Mouse (Mus musculus) bone marrow macrophage, adult 2 months (primary cell): ENCODE data around the gene Trabd. TPM values are rescaled to one million over a fixed set of nuclear protein-coding genes. Genes with fewer than 3 reads are reported as not detected.

Source experiments
- H3K27ac ChIP-seq: 2 replicates; pipeline ENCODE4 v1.5.1; 2012; ENCODE audit warnings: low read depth, low read length; ENCODE audit not compliant: insufficient read depth
- H3K4me1 ChIP-seq: 2 replicates; pipeline ENCODE4 v1.6.1; 2012; ENCODE audit warnings: low read length; ENCODE audit not compliant: control insufficient read depth, insufficient read depth
- H3K4me3 ChIP-seq: 2 replicates; pipeline ENCODE4 v1.5.1; 2012; ENCODE audit warnings: mild to moderate bottlenecking, low read length, moderate library complexity; ENCODE audit not compliant: insufficient read depth
- CTCF ChIP-seq: IDR thresholded peaks from 2 replicates; pipeline ENCODE4 v1.5.1; 2012; ENCODE audit warnings: low read depth, mild to moderate bottlenecking, low read length, moderate library complexity
- POLR2A ChIP-seq: IDR thresholded peaks from 2 replicates; pipeline ENCODE4 v1.6.1; 2012; ENCODE audit warnings: mild to moderate bottlenecking, low read depth, low read length, borderline replicate concordance
- polyA plus RNA-seq: library from polyadenylated mRNA; stranded (reverse); fragments of >200 nt; gene quantifications from 2 replicates; pipeline ENCODE4 v1.2.4, GENCODE M21; 2012; ENCODE audit not compliant: missing spikeins, insufficient read depth, insufficient read length

Gene Trabd
- polyA plus RNA-seq, result 27.8 and 33.0 TPM in 2 replicates

- H3K4me1 ChIP-seq, result peaks cover 30% of the 10 kb centered on the region
- TF ChIP-seq POLR2A (no peak), CTCF (no peak)
- peak within 1 kb of the TSS; percentile 98 for H3K4me3 ChIP-seq
- peak within 1 kb of the TSS; percentile 82 for H3K27ac ChIP-seq
Observed at GRCm38 (mm10) chr15:89074613-89075477, at the start of gene Trabd. Gene Trabd, plus strand, starts transcription at chr15:89075124.

DNA sequence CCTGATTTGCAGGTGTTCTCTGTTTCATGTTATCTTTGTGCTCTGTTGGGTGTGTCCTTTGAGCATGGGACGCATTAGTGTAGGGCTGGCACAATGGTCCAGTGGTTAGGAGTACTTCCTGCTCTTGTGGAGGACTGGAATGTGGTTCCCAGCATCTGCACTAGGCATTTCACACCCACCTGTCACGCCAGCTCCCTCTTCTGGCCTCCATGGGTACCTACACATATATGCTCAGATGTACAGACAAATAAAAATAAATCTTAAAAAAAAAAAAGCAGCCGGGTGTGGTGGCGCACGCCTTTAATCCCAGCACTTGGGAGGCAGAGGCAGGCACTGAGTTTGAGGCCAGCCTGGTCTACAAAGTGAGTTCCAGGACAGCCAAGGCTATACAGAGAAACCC is 30.5 kb upstream of the Trabd start:
- H3K27ac ChIP-seq, result no peak overlapping the region
- no peak overlapping the region for H3K4me3 ChIP-seq
- H3K4me1 ChIP-seq, result peaks cover 4% of the 10 kb centered on the region
- TF ChIP-seq POLR2A (no peak), CTCF (no peak)

DNA sequence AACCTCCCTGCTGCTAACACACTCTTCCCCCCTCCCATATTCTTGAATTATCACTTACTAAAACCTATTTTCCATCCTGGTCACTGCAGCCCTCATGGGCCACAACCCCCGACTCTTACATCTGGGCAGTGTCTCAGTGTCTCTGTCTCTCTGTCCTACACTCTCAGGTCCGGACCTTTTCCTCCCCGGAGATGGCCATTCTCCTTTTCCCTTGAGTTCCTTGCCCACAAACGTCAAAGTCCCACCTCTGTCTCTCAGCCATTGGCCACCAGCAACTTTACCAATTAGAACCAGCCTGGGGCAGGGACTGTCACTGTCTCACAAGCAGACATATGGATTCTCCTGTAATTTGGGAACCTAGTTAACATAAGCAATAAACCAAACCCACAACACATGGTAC is 28.6 kb upstream of the Trabd start:
- Histone ChIP-seq H3K4me3 (no peak overlapping the region), H3K27ac (no peak overlapping the region), H3K4me1 (peaks cover 4% of the 10 kb centered on the region)
- TF ChIP-seq POLR2A, result no peak
- no peak for TF ChIP-seq CTCF

DNA sequence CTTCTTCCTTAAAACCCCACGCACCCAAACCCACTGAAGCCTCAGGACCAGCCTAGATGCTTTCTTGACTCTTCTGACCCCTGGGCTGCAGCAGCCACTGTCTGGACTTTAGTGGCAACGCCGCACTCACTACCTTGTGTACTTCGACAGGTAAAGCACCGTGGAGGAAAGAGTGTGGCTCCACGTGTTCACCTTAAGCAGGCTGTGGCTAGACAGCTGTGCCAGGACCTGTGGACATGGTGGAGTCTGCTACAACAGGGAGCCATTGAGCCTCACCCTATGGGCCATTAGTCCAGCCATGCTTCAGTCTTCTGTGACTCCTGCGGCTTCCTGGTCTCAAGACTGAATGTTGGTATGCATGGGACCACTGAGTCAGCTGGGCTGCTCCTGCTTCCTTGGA is 20.3 kb upstream of the Trabd start:
- no peak overlapping the region for H3K4me3 ChIP-seq
- no peaks in the 10 kb centered on the region for H3K4me1 ChIP-seq
- H3K27ac ChIP-seq, result no peak overlapping the region
- TF ChIP-seq CTCF (no peak), POLR2A (no peak)

DNA sequence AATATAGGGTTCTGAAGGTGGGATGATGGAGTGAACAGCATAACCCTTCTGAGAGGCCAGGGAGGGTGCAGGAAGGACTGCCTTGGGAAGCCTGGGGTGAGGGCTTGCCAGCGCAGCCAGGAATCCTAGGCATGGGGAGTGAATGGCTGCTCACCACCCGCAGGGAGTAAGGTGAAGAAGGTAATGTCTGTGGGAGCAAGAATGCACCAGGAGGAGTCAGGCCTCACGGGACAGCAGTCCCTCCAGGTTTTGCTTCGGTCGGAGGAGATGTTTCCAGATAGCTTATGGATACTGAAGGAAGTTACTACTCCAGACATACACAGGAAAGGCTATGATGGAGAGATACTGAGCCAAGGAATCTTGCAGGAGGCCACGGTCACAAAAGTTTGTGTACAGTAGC is 16.2 kb upstream of the Trabd start:
- no peak overlapping the region for H3K4me3 ChIP-seq
- no peak overlapping the region for H3K27ac ChIP-seq
- no peak for TF ChIP-seq CTCF
- TF ChIP-seq POLR2A, result no peak
- H3K4me1 ChIP-seq, result no peaks in the 10 kb centered on the region

GRCm38 (mm10) chr15:89059161-89059931 is 15.6 kb upstream of the Trabd start, which contains the start of gene Panx2:
Gene Panx2, plus strand, starts transcription at chr15:89059734.
- no peak for TF ChIP-seq CTCF
- no peak for TF ChIP-seq POLR2A
- no peak within 1 kb of the TSS for H3K27ac ChIP-seq
- peak within 1 kb of the TSS; percentile 20 for H3K4me3 ChIP-seq
- no peaks in the 10 kb centered on the region for H3K4me1 ChIP-seq

DNA sequence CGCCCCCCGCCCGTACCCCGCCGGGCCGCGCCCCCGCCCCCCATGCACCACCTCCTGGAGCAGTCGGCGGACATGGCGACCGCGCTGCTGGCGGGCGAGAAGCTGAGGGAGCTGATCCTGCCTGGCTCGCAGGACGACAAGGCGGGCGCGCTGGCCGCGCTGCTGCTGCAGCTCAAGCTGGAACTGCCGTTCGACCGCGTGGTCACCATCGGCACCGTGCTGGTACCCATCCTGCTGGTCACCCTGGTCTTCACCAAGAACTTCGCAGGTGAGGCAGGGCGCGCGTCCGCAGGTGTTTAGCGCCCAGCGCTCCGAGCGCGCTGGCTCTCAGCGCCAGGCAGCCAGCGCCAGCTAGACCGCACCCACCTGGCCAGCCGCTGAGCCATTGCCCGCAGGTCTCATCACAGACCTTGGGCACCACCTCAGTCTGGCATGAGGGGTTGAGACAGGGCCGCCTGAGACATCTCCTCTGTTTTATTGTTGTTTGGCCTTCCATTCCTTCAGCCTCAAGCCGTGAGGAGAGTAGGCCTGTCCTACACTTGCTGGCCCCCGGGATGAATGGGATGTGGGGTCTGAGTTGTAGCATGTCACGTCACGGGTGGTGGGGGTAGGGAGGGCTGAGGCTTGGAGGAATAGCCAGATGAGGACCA is 14.8 kb upstream of the Trabd start:
- Histone ChIP-seq H3K4me1 (no peaks in the 10 kb centered on the region), H3K27ac (no peak overlapping the region), H3K4me3 (peak overlapping the region; percentile 20)
- TF ChIP-seq CTCF (no peak), POLR2A (no peak)

DNA sequence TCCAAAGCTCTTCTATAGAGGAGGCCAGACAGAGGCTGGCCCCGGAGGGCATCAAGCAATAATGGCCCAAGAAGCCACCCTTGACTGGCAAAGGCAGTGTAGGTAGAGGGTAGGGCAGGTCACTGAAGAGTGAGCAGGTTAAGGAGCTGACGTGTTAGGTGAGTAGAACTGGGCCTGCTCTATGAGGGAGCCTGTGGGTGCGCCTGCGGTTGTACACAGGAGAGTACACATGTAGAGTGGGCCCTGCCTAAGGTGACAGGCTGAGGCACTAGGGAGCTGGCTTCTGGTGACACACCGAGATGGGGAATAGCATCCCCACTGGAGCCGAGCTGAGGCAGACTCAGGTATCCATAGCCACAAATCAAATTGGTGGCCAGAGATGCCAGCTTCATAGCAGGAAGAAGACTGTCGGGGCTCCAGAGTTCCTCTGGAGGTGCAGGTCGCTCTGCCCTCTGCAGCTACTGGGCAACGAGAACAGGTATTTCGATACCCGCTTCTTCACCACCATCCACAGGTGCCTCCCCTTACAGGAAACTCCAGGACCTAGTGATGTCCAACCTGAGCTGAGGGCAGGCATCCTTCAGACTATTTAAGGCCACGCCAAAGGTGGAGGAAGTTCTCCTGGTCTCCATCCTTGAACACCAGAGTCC is 14.0 kb upstream of the Trabd start:
- no peak for TF ChIP-seq POLR2A
- no peak for TF ChIP-seq CTCF
- no peak overlapping the region for H3K4me3 ChIP-seq
- no peak overlapping the region for H3K27ac ChIP-seq
- H3K4me1 ChIP-seq, result no peaks in the 10 kb centered on the region

DNA sequence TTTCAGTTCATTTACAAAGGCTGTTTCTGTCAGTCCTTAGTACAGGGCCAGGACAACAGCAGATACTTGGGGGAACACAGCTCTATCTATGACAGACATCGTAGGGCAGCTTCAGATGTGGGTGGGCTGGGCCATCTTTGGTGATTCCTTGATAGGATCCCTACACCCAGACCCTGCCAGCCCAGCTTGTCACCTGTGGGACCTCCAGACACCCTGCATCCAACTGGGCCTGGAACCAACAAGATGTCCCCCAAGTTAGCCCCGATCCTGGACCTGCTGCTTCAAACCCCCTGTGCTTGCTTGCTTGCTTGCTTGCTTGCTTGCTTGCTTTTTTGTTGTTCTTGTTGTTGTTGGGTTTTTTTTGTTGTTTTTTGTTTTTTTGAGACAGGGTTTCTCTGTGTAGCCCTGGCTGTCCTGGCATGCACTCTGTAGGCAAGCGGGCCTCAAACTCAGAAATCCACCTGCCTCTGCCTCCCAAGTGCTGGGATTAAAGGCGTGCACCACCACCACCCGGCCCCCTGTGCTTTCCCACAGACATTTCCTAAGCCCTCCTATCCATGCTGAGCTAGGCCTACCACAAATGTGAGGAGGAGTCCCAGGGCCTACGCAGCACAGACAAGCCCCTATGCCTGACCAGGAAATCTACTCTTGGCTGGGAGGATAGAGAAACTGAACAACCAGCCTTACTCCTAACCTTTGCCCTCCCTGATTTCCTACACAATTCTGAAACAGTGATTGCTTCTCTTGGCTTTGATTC is 13.0 kb upstream of the Trabd start:
- TF ChIP-seq CTCF (no peak), POLR2A (no peak)
- Histone ChIP-seq H3K27ac (no peak overlapping the region), H3K4me3 (no peak overlapping the region), H3K4me1 (no peaks in the 10 kb centered on the region)
